19 mouse cellular contexts compared by ENCODE assay signal in the genomic region with DNA sequence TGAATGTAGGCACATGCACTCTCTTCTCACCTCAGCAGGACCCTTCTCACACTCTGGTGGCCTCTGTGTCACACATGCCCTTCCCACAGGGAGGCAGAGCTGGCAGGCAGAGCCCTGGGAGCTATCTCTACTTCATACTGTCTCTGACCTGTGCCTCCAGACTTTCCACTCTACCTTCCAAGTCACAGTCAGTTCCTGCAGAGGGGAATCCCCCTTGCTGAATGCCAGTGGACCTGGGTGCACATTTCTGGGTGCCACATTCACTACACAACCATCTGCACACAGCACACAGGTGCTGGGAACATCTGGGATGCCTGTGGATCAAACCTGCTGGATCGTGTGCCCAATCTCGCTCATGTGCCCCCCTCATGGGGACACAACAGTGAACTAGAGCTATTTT.
DNase-seq lines count a peak whose midpoint lies in the region; ATAC-seq lines count a peak whose summit lies in the region.
"Had no signal": no experiment of that assay in that cellular context is flagged by ENCODE, and none has a peak within 500 bp of the region (broad histone marks: within the 10 kb centered on the region; RNA-seq: fewer than 3 reads in every experiment).

No protein-coding gene starts in this region.

- H3K27me3 ChIP-seq in heart, embryonic 14.5 days (ENCODE audit: control insufficient read depth, insufficient read depth, low read length) = no peaks in the 10 kb centered on the region
- H3K27me3 ChIP-seq: hindbrain, embryonic 12.5 days; limb, embryonic 15.5 days; liver, embryonic 15.5 days; midbrain, embryonic 13.5 days had no signal

- no peak overlapping the region for H3K4me3 ChIP-seq in heart, embryonic 14.5 days (ENCODE audit: control insufficient read depth in 1 of 2, insufficient read depth in 1 of 2, low read depth in 1 of 2, low read length in 2 of 2)
- H3K4me3 ChIP-seq: embryonic facial prominence, embryonic 10.5 days; hindbrain, embryonic 12.5 days; limb, embryonic 15.5 days; liver, embryonic 15.5 days; midbrain, embryonic 13.5 days had no signal

- no peaks in the 10 kb centered on the region for H3K36me3 ChIP-seq in heart, embryonic 14.5 days (ENCODE audit: control insufficient read depth, insufficient read depth, low read length)
- H3K36me3 ChIP-seq: embryonic facial prominence, embryonic 10.5 days; hindbrain, embryonic 12.5 days; limb, embryonic 15.5 days; liver, embryonic 15.5 days; midbrain, embryonic 13.5 days had no signal

- peaks cover 17 to 46% of the 10 kb centered on the region in 2 experiments for H3K4me1 ChIP-seq in heart, embryonic 14.5 days (ENCODE audit: control insufficient read depth in 2 of 2, insufficient read depth in 2 of 2, low read length in 2 of 2)
- H3K4me1 ChIP-seq: hindbrain, embryonic 12.5 days; limb, embryonic 15.5 days; liver, embryonic 15.5 days had no signal

- peak; percentile 24 for DNase-seq in gastrocnemius, adult 18-20 months (ENCODE audit: low spot score)
- DNase-seq in gastrocnemius, postnatal 14 days = no peak
- peak; percentile 69 to 74 for DNase-seq in heart, adult 18-20 months
- DNase-seq in heart, postnatal 36 days = peak; percentile 20 to 48
- no peak for DNase-seq in natural killer cell, adult 2 months (ENCODE audit: low spot score in 2 of 2)
- no peak for DNase-seq in adrenal gland, postnatal 25 days
- DNase-seq: cerebellum, adult 18-20 months; gastrocnemius, postnatal 10 days; kidney, adult 2 months; kidney, postnatal 14 days; spleen, adult 18-20 months; thymus, adult 2 months had no signal

- no peak overlapping the region for H3K9ac ChIP-seq in heart, embryonic 14.5 days (ENCODE audit: low read length)
- H3K9ac ChIP-seq: hindbrain, embryonic 12.5 days; limb, embryonic 15.5 days; liver, embryonic 15.5 days; midbrain, embryonic 13.5 days had no signal

- no peak for ATAC-seq in heart, embryonic 14.5 days (ENCODE audit: insufficient number of reproducible peaks, insufficient read depth, low FRiP score, low read depth)
- ATAC-seq: lung, postnatal 0 days; midbrain, embryonic 13.5 days had no signal

- intact Hi-C loops in gastrocnemius, postnatal 14 days (cut with DNase I; ENCODE audit: low total_unique reads) = no loop called here
- intact Hi-C loops in heart, postnatal 36 days (cut with DNase I) = loop anchor here (5.0 kb wide), 2 partner anchors 121 to 136 kb away; no protein-coding TSS in a partner anchor

- 45% methylated on average over 2 of the region's 2 CpGs for WGBS in heart, embryonic 14.5 days

- H3K27ac ChIP-seq in heart, embryonic 14.5 days (replicated peaks in 1 of 2; ENCODE audit: control insufficient read depth in 1 of 2, insufficient read depth in 1 of 2, low read depth in 2 of 2, low read length in 2 of 2) = peak overlapping the region; percentile 69 to 77
- H3K27ac ChIP-seq: embryonic facial prominence, embryonic 10.5 days; hindbrain, embryonic 12.5 days; limb, embryonic 15.5 days; liver, embryonic 15.5 days; midbrain, embryonic 13.5 days had no signal

- H3K9me3 ChIP-seq in heart, embryonic 14.5 days (ENCODE audit: control insufficient read depth, low read length) = no peaks in the 10 kb centered on the region
- H3K9me3 ChIP-seq: embryonic facial prominence, embryonic 10.5 days; hindbrain, embryonic 12.5 days; limb, embryonic 15.5 days; liver, embryonic 15.5 days; midbrain, embryonic 13.5 days had no signal

- peak overlapping the region; percentile 14; the same call in 1 of the 2 replicates for H3K4me2 ChIP-seq in heart, embryonic 14.5 days (ENCODE audit: low read length)
- H3K4me2 ChIP-seq: hindbrain, embryonic 12.5 days; limb, embryonic 15.5 days; liver, embryonic 15.5 days; midbrain, embryonic 13.5 days had no signal

Comparison
In these comparisons a context has a peak if more than half of its experiments do, and no peak if none do; other contexts are left out.
1. DNase-seq: peak in gastrocnemius, adult 18-20 months (single experiment), heart, adult 18-20 months (2 of 2) and heart, postnatal 36 days (2 of 2); none in gastrocnemius, postnatal 14 days (single experiment), natural killer cell, adult 2 months (0 of 2) and adrenal gland, postnatal 25 days (single experiment).